Mouse (Mus musculus) heart, postnatal 25 days (tissue): ENCODE data around the gene Sirt4. TPM values are rescaled to one million over a fixed set of nuclear protein-coding genes. Genes with fewer than 3 reads are reported as not detected.

Experiments
- DNase-seq: peaks from one replicate; pipeline ENCODE4 v3.0.0; 2022; ENCODE audit warnings: low spot score
- intact Hi-C: fragments of 180-260 bp; cut with DNase I; formaldehyde crosslinking; loops from one replicate; pipeline ENCODE4 v1.15.1; 2025
- total RNA-seq, 2 experiments: library from RNA; stranded (reverse); gene quantifications; 2 replicates each; pipeline ENCODE4 v1.2.3; 2021

Gene Sirt4
- total RNA-seq, 2 experiments from 2014 or later, result 16.8 to 18.5 TPM

DNA sequence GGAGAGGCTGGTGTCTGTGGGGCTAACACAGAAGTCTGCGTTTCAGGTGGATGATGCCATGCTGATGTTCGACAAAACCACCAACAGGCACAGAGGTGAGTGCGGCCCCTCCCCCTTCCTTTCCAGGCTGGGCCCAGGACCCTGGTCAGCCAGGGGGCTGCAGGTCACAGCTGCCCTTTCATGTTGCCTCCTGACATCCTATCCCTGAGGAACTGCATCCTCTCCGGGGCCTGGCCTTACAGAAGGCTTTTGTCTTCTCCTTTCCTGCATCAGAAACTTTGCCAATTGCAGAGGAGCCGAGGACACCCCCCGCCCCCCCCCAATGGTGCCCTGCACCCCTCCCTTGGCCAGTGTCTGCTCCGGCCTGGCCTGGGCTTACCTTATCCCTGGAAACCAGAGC lies 45.9 kb downstream of the Sirt4 start:
- intact Hi-C loops, result no loop called here
- DNase-seq, result no peak

DNA sequence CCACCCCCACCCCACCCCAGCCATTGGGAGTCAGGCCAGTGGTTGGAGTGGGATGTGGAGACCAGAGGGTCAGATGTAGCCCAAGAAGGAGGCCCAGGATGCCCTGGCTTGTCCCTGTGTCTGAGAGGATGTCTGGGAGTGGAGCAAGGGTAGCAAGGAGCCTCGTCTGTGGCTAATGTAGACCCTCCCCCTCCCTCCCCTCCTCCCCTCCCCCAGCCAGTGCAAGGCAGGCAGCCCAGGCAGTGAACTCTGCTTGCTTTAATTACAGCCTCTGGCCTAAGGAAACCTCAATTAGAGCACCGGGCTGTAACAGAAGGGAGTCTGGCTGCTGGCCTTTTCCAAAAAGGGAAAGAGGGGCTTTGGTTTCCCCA lies 46.6 kb downstream of the Sirt4 start:
- intact Hi-C loops, result no loop called here

DNA sequence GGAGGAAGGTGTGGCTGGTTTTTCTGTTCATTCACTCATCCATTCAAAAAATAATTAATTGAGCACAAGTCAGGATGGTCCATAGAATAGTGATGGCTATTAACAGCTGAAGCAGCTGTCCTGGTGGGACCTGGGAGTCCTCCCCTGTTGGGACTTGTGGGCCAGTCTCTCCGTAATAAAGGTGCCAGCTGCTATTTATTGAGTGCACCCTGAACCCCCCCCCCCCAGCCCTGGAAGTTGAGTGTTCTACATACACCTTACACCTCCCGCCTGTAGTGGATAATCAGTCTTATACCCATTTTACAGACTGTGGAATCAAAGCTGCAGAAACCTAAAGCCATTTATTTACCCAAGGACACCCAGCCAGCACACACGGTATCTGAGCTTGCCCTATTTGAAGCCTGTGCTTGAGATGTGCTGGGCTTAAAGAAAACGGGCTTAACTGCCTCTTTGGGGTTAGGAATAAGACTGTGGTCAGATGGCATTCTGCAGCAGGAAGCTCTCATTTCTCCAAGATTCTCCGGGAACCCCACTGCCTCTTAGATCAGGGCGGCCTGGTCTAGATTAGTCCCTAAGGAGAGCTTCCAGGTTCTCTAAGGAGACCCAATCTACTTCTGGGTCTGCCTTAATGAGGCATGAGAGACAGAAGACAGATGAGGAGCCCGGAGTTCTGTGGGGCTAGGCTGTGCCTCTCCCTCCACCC lies 47.1 kb downstream of the Sirt4 start:
- intact Hi-C loops, result no loop called here
- DNase-seq, result no peak

More for the DNA sequence above, 46.6 kb downstream of the Sirt4 start:
- no peak for DNase-seq

DNA sequence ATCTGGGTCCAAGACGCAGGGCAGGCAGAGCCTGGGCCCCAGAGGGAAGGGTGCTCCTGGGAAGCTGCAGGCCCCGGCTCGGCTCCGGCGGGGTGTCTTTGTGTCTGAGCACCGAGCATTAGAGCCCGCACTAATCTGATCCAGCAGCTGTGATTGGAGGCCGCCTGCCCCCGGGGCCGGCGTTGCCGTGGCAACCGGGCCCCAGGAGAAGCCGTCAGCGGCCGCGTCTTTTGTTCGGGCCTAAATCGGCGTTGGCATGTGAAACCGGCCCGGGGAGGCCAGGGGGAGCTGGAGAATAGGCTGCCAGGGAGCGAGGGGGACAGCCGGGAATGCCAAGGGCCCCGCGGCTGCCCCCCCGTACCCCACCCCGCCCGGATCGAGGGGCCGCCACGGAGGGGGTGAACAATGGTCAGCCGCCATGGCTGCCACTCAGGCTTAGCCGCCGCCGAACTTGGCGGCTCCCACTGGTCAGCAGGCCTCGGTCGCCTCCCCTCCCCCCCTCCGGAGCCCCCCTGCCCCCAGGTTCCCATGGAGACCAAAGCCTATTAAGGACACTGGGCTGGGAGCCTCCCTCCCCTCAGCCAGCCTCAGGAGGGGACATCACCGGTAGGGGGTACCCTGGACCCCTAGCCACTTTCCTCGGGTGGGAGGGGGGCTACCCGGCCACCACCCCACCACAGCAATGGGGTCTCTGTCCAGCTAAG lies 48.0 kb downstream of the Sirt4 start:
- intact Hi-C loops, result no loop called here

DNA sequence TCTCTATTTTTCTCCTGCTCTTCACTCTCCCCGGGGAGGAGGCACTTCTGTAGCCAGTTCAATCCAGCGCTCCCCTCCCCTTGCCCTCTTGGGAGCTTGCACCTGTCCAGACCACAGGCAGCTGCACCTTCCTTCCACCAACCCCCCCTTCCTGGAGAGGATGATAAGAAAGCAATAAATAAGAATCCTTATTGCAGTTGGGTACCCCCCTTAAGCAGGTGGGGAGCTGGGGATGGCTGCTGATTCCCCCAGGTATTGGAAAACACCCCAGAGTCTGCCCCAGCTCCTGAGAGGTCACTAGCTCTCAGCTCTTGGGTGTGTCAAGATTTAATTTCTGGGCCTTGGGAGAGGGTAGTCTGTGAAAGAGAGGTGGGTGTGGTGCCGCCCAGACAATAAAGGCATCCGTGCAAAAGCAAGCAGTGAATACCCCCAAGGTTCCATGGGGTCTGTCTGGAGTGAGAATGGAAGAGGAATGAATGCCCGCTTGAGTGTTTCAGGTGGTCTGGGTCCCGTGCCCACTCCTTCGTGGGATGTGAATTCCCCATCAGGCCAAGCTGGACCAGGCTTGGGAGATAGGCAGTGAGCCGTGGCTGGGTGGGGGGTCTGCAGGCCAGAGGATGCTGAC lies 48.7 kb downstream of the Sirt4 start:
- intact Hi-C loops, result no loop called here
- DNase-seq, result no peak

More for the DNA sequence above, 48.0 kb downstream of the Sirt4 start:
- DNase-seq, result peak; percentile 27

DNA sequence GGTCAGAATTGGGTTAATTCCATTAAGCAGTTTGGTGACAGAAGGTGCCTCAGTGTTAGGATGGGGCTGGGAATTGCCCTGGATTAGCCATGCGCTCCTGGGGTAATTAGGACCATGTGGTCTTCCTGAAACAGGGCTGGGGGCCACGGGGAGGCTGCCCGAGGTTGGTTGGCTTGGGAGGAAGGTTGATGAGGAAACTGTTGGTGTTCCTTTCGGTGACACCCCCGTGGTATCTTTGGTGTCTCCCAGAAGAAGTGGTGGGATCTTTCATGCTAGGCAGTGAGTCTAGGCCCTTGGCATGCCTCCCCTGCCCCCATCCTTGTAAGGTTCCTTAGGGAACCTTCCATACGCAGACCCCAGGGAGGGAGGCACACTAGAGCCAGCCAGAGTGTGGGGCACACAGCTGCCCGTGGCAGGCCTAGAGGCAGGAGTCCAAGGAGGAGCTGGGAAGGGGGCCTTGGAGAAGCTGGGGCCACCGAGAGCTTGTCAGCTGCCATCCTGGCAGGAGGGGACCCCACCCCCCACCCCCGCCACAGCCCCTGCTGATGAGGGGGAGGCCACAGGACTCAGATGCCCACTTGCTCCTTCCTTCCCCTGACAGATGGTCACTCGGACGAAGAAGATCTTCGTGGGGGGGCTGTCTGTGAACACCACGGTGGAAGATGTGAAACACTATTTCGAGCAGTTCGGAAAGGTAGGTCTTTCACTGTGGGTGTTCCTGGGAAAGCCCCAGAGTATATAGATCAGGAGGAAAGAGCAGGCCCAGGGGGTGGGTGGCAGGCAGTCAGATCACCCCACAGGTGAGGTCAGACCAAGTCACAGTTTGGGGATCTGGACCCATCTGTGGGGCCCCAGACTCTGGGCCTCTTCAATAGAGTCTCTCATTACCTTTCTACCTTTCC lies 49.4 kb downstream of the Sirt4 start:
- intact Hi-C loops, result no loop called here
- no peak for DNase-seq

DNA sequence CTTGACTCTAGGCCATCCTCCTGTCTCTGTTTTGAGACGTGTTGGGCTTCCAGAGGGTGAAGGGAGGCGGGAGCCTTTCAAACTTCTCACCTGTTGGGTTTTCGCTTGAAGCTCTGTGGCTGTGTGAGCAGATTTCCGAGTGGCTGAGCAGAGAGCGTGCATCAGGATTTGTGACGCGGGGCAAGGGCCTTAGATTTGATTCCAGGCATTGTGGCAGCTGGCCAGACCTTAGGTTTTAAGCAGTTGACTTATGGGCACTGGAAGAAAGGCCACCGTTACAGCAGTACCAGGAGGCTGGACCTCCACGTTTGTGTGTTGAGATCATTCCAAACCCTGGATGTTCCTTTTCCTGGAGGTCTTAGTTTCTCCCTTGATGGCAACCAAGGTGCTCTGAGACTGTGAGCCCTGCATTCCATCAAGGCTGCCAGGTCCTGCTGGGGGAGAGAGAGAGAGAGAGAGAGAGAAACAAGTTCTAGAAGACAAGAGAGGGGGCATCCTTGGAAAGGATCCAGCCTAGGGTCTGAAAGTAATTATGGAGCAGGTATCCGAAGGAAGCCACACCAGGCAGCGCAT lies 50.2 kb downstream of the Sirt4 start:
- no peak for DNase-seq
- intact Hi-C loops, result no loop called here

DNA sequence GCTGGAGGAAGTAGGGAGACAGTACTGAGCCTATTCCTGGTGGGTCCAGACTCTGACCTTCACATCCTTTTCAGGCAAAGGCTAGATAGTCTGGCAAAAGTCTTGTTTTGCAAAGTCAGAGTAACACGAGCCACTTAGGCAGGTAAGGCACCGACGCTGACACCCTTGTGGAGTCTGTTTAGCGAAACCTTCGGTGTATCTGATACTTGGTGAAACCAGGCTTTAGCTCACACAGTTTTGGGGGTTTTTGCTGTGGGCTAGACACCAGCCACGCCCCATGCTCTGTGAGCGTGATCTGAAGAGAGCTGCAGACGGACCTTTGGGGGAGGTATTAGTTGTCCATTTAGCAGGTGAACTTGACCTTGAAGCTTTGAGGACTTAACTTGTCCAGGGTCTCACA lies 51.3 kb downstream of the Sirt4 start:
- DNase-seq, result no peak
- intact Hi-C loops, result no loop called here

DNA sequence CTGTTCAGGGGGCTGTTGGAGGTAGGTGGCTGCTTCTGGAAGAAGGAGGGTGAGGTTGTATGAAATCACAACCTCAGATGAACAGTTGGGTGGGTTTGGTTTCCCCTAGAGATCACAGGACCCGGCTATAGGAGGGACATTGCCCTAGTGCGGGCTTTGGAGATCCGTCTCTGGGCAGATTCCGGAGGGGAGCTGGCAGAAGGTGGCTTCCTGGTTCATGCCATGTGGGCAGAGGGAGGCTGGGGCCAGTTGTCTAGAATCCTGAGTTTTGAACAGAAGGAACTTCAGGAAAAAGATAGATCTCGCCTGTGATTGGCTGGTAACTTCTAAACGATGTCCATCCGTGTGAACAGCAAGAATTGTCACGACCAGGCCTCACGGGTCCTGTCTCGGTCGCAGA lies 52.1 kb downstream of the Sirt4 start:
- DNase-seq, result no peak
- intact Hi-C loops, result no loop called here

DNA sequence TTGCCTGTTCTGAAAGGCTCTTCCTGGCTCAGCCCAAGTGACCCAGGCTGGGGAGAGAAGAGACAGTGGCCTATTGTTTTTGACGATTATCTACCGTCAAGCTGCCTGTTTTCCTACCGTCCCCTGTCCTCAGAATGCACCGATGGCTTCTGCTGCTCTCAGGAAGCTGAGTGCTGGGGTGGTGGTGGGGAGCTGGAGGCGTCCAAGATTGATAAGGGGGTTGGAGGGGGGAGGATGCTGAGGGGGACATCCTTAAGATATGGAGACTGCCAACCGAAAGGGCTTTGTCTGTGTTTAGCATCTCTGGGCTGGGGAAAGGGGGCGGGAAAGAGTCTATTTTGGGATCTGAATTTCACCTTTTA lies 52.6 kb downstream of the Sirt4 start:
- no peak for DNase-seq
- intact Hi-C loops, result no loop called here

DNA sequence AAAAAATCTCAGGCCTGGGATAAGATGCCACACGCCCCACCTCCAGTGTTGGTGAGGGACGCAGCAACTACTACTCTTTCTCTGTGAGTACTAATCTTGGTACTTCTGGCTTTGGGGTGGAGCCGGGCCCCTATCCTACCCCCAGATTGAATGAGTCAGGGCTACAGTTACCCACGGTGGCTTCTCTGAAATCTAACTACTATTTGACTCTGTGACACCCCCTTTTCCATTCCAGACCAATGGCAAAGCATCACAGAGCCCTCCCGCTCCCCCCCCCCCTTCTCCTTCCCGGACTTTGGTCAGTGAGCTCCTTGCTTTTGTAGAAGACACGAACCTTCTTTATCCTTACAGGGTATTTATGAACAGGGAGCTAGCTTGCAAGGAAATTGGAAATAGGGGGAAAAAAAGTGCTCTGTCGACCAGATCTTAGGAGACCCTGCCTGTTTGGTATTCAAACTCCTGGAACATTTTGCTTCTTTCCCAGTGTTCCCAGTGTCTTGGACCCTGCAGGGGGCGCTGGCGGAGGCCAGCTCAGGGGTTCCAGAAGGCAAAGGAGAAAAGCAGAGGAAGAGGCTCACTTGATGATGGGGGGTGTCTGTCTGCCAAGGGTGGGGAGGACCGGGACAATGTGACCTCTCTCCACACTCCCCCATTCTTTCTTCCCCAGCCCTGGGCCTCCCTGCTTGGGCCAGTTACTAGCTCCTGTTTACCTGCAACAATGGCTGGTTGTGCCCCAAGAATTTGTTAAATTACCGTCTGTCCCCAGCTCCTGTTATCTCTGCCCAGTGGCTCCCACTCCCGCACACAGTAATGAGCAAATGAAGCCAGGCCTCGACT lies 53.2 kb downstream of the Sirt4 start:
- intact Hi-C loops, result no loop called here
- no peak for DNase-seq

DNA sequence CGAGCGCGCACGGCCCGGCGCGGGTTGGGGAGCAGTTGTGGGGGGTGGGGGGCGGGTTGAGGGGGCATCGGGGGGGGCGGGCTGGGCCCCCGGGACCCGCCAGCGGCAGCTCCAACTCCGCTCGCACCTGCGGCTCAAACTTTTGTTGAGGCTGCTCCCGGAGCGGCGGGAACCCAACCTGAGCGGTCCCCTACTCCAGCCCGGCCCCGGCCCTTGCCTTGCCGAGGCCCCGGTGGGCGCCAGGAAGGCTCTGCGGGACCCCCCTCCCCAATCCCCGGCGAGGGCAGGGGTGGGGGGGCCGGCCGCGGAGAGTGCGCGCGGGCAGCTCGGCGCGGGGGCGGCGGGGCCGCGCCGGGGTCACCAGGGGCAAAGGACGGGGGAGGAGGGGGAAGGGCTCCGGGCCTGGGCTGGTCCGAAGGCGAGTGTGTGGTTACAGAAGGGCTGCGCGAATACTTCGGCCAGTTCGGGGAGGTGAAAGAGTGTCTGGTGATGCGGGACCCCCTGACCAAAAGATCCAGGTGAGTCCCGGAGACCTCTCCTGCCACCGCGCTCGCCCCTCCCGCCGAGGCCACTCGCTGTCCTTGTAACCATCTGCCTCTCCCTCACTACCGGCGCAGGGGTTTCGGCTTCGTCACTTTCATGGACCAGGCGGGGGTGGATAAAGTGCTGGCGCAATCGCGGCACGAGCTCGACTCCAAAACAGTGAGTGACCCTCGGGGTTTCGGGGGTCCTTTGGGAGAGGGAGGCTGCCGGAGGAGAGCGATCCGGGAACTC lies 54.2 kb downstream of the Sirt4 start:
- intact Hi-C loops, result no loop called here
- DNase-seq, result no peak

DNA sequence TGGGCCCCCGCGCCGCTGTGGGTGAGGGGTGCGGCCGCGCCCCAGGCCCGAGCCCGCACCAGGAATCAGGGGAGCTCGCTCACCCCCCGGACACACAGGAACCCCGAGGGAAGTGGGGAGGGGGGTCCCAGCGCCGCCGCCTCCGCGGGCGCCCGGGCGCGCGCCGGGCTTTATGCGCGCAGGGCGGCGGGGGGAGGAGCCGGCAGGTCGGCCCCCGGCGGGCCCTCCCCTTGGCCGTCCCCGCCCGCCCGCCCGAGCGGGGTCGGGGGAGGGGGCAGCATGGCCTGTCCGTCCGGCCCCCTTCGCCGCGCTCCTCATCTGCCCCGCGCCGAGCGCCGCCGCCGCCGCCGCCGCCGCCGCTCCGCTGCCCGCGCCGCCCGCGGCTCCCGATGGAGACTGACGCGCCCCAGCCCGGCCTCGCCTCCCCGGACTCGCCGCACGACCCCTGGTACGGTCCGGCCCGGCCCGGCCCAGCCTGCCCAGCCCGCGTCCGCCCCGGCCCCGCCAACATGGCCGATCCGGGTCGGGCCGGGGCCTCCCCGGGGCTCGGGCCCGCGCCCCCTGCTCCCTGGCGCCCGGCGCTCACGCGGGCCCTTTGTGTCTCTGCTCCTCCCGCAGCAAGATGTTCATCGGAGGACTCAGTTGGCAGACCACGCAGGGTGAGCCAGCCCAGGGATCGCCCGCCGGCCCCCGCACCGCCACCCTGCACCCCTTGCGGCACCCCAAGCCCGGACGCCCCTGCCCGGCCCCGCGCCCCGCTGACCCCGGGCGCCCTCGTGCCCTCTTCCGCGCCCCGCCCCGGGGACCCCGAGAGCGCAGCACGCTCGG lies 55.0 kb downstream of the Sirt4 start, which contains the start of gene Msi1:
TSS of gene Msi1 (plus strand) at position 241 of the 828 bp plus-strand sequence.
- intact Hi-C loops, result no loop called here
- no peak for DNase-seq

DNA sequence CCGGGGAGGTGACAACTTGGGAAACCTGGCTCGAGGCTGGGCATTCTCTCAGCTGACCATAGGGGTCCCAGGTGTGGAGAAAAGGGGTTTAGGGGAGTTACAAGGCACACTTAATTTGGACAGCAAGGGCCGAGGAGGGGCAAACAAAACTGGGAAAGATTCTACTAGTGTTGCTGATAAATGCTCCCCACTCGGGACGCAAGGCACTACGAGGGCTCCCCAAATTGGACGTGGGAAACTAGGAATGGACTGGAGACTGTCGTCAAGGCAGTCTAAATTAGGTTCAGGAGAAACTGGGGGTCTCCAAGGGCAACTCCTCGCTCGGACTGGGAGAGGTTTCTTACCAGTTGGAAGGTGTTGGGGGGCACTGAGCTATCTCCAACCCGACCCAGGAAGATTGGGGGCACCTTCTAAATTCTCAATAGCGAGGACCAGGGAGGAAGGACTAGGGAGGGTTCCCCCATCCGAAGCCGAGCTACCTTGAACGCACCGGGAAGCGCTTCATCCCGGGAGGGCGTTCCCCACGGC lies 55.6 kb downstream of the Sirt4 start:
- DNase-seq, result no peak
- intact Hi-C loops, result no loop called here
